Mouse (Mus musculus) small intestine, adult 2 months (tissue): ENCODE data around the gene Ppp2r2c.

Experiments
- CTCF ChIP-seq: fragments of 200-500 bp; IDR thresholded peaks from 2 replicates; pipeline ENCODE4 v1.5.1; 2012; ENCODE audit warnings: low read depth, mild to moderate bottlenecking, control low read depth, inconsistent platforms, low read length, moderate library complexity, mixed read lengths; ENCODE audit not compliant: insufficient replicate concordance, insufficient read length; ENCODE audit errors: extremely low read depth
- POLR2A ChIP-seq: fragments of 200-500 bp; IDR thresholded peaks from 2 replicates; pipeline ENCODE4 v1.6.1; 2012; ENCODE audit warnings: low read depth, mild to moderate bottlenecking, control low read depth, inconsistent platforms, low read length, moderate library complexity

- TF ChIP-seq CTCF (no peak), POLR2A (no peak)
Observed at GRCm38 (mm10) chr5:36904703-36905102, 36.4 kb downstream of the Ppp2r2c start.
